Mouse (Mus musculus): Measurements from ENCODE around the gene Caskin1.
A peak's percentile ranks its signal among the peaks of the same experiment; 100 is the strongest.

Gene Caskin1

GRCm38 (mm10) chr17:24533099-24533992 is 44.9 kb downstream of the Caskin1 start:
- peak; percentile 95 for DNase-seq

GRCm38 (mm10) chr17:24534160-24534718 is 45.8 kb downstream of the Caskin1 start, which contains the start of gene Rab26:
TSS of gene Rab26 (minus strand) at chr17:24534210.
- no peak for DNase-seq

GRCm38 (mm10) chr17:24535300-24535699 is 46.9 kb downstream of the Caskin1 start:
- DNase-seq = no peak

GRCm38 (mm10) chr17:24537536-24537935 is 49.1 kb downstream of the Caskin1 start:
- DNase-seq = no peak

GRCm38 (mm10) chr17:24538950-24539349 is 50.5 kb downstream of the Caskin1 start:
- DNase-seq = peak; percentile 68

- peak; percentile 75 for DNase-seq
These were observed 52.0 kb downstream of the Caskin1 start for GRCm38 (mm10) chr17:24540375-24540774.

- DNase-seq = no peak
These were observed 56.2 kb downstream of the Caskin1 start for GRCm38 (mm10) chr17:24544613-24545012.

GRCm38 (mm10) chr17:24545247-24545646 is 56.8 kb downstream of the Caskin1 start:
- no peak for DNase-seq

- no peak for DNase-seq
These were observed 57.8 kb downstream of the Caskin1 start for GRCm38 (mm10) chr17:24546234-24546633.

GRCm38 (mm10) chr17:24548435-24548834 is 60.0 kb downstream of the Caskin1 start:
- peak; percentile 77 for DNase-seq

- DNase-seq = peak; percentile 89
These were observed 60.7 kb downstream of the Caskin1 start for GRCm38 (mm10) chr17:24548921-24549617.

GRCm38 (mm10) chr17:24549618-24550415 is 61.4 kb downstream of the Caskin1 start, which contains the start of gene Pkd1:
TSS of gene Pkd1 (plus strand) at chr17:24549834.
- peak; percentile 99 for DNase-seq

- DNase-seq = peak; percentile 84
These were observed 62.1 kb downstream of the Caskin1 start for GRCm38 (mm10) chr17:24550416-24551049.

- DNase-seq = peak; percentile 75
These were observed 62.6 kb downstream of the Caskin1 start for GRCm38 (mm10) chr17:24551050-24551444.

- DNase-seq = no peak
These were observed 68.7 kb downstream of the Caskin1 start for GRCm38 (mm10) chr17:24557091-24557490.
